Mouse (Mus musculus) splenic B cell, adult 2 months (primary cell): ENCODE data around the gene Smim10l2a.
"Not testable (repeated sequence)": the region's sequence is repeated elsewhere in the genome, so short reads cannot be mapped to it uniquely, and the experiment has no call there.

Experiments
- DNase-seq: peaks from one replicate; pipeline ENCODE4 v3.0.0-alpha.2; 2011; ENCODE audit warnings: low read depth, low spot score
- H3K27me3 ChIP-seq: 2 replicates; pipeline ENCODE4 v1.6.1; 2012; ENCODE audit warnings: mild to moderate bottlenecking, low read length, moderate library complexity, mixed read lengths; ENCODE audit not compliant: control insufficient read depth, poor library complexity, insufficient read depth, severe bottlenecking
- H3K36me3 ChIP-seq: 2 replicates; pipeline ENCODE4 v1.6.1; 2012; ENCODE audit warnings: mild to moderate bottlenecking, low read length, moderate library complexity, mixed read lengths; ENCODE audit not compliant: control insufficient read depth, poor library complexity, insufficient read depth, severe bottlenecking

The Smim10l2a gene

GRCm38 (mm10) chrX:56374431-56375128 lies at the start of gene Smim10l2a:
Smim10l2a (plus strand) TSS chrX:56374586.
- H3K36me3 ChIP-seq, H3K27me3 ChIP-seq: not testable (repeated sequence)
- peak; percentile 12 for DNase-seq

GRCm38 (mm10) chrX:56332046-56332445 lies 42.3 kb upstream of the Smim10l2a start:
- H3K36me3 ChIP-seq: no peaks in the 10 kb centered on the region
- no peaks in the 10 kb centered on the region for H3K27me3 ChIP-seq
- DNase-seq: no peak

- Histone ChIP-seq H3K36me3 (no peaks in the 10 kb centered on the region), H3K27me3 (no peaks in the 10 kb centered on the region)
- peak; percentile 3 for DNase-seq
Measured at GRCm38 (mm10) chrX:56340305-56340704, 34.1 kb upstream of the Smim10l2a start.

GRCm38 (mm10) chrX:56342921-56343320 lies 31.5 kb upstream of the Smim10l2a start:
- Histone ChIP-seq H3K36me3 (no peaks in the 10 kb centered on the region), H3K27me3 (no peaks in the 10 kb centered on the region)
- DNase-seq: no peak

- Histone ChIP-seq H3K27me3 (no peaks in the 10 kb centered on the region), H3K36me3 (no peaks in the 10 kb centered on the region)
- DNase-seq: peak; percentile 39
Measured at GRCm38 (mm10) chrX:56346176-56346931, 28.0 kb upstream of the Smim10l2a start, which contains the start of gene Zfp449. Zfp449 (plus strand) TSS chrX:56346400.

GRCm38 (mm10) chrX:56346932-56347253 lies 27.5 kb upstream of the Smim10l2a start:
- no peak for DNase-seq
- Histone ChIP-seq H3K36me3 (no peaks in the 10 kb centered on the region), H3K27me3 (no peaks in the 10 kb centered on the region)

GRCm38 (mm10) chrX:56380852-56381251 lies 6.5 kb downstream of the Smim10l2a start:
- no peak for DNase-seq
- no peaks in the 10 kb centered on the region for H3K27me3 ChIP-seq

GRCm38 (mm10) chrX:56384142-56384541 lies 9.8 kb downstream of the Smim10l2a start:
- Histone ChIP-seq H3K36me3 (no peaks in the 10 kb centered on the region), H3K27me3 (no peaks in the 10 kb centered on the region)
- no peak for DNase-seq

More at GRCm38 (mm10) chrX:56380852-56381251, 6.5 kb downstream of the Smim10l2a start:
- no peaks in the 10 kb centered on the region for H3K36me3 ChIP-seq

- Histone ChIP-seq H3K36me3 (no peaks in the 10 kb centered on the region), H3K27me3 (no peaks in the 10 kb centered on the region)
- DNase-seq: peak; percentile 64
Measured at GRCm38 (mm10) chrX:56404646-56405045, 30.3 kb downstream of the Smim10l2a start.

GRCm38 (mm10) chrX:56405482-56405881 lies 31.1 kb downstream of the Smim10l2a start:
- no peak for DNase-seq
- Histone ChIP-seq H3K36me3 (no peaks in the 10 kb centered on the region), H3K27me3 (no peaks in the 10 kb centered on the region)

- H3K36me3 ChIP-seq: no peaks in the 10 kb centered on the region
- no peaks in the 10 kb centered on the region for H3K27me3 ChIP-seq
- DNase-seq: no peak
Measured at GRCm38 (mm10) chrX:56406128-56406527, 31.7 kb downstream of the Smim10l2a start.

- DNase-seq: no peak
- H3K36me3 ChIP-seq: no peaks in the 10 kb centered on the region
- no peaks in the 10 kb centered on the region for H3K27me3 ChIP-seq
Measured at GRCm38 (mm10) chrX:56416277-56416676, 41.9 kb downstream of the Smim10l2a start.

- Histone ChIP-seq H3K27me3 (no peaks in the 10 kb centered on the region), H3K36me3 (no peaks in the 10 kb centered on the region)
- peak; percentile 39 for DNase-seq
Measured at GRCm38 (mm10) chrX:56417541-56417940, 43.2 kb downstream of the Smim10l2a start.
